ENCODE assay signal across 8 mouse cellular contexts in genomic region chr3:101110043-101110837, GRCm38 (mm10). TPM values are rescaled to one million over a fixed set of nuclear protein-coding genes. Genes with fewer than 3 reads are reported as not detected.
DNase-seq lines count a peak whose midpoint lies in the region; ATAC-seq and TF ChIP-seq lines count a peak whose summit lies in the region.

Ptgfrn (minus strand) TSS chr3:101110278.

- H3K9me3 ChIP-seq in E14TG2a.4 (ENCODE audit: low read length) = peaks cover 5% of the 10 kb centered on the region; the same call in 1 of the 2 replicates
- H3K9me3 ChIP-seq in forebrain, embryonic 11.5 days (ENCODE audit: control insufficient read depth, low read length) = no peaks in the 10 kb centered on the region
- H3K9me3 ChIP-seq in lung, embryonic 14.5 days (ENCODE audit: low read depth, low read length) = no peaks in the 10 kb centered on the region

- peak within 1 kb of the TSS; percentile 71 for H3K27ac ChIP-seq in forebrain, embryonic 11.5 days (ENCODE audit: low read depth, low read length)
- peak within 1 kb of the TSS; percentile 91 for H3K27ac ChIP-seq in lung, embryonic 14.5 days (ENCODE audit: low read depth)

- H3K27me3 ChIP-seq in E14TG2a.4 (ENCODE audit: insufficient read depth, low read length) = no peaks in the 10 kb centered on the region
- no peaks in the 10 kb centered on the region for H3K27me3 ChIP-seq in forebrain, embryonic 11.5 days (ENCODE audit: control insufficient read depth, insufficient read depth, low read length)
- no peaks in the 10 kb centered on the region for H3K27me3 ChIP-seq in lung, embryonic 14.5 days (ENCODE audit: insufficient read depth, low read length)

- DNase-seq in adrenal gland, postnatal 10 days = peak; percentile 78
- DNase-seq in forebrain, embryonic 11.5 days (ENCODE audit: low spot score) = peak; percentile 90
- DNase-seq in heart, postnatal 10 days = peak; percentile 84 to 85
- DNase-seq in kidney, postnatal 25 days = peak; percentile 69 to 84
- DNase-seq in lung, embryonic 14.5 days = peak; percentile 85
- DNase-seq in ovary, postnatal 10 days (ENCODE audit: low spot score) = peak; percentile 64
- DNase-seq in urinary bladder, postnatal 14 days (ENCODE audit: low spot score) = peak; percentile 81

- H3K9ac ChIP-seq in forebrain, embryonic 11.5 days (ENCODE audit: low read length) = peak within 1 kb of the TSS; percentile 93
- H3K9ac ChIP-seq in lung, embryonic 14.5 days = peak within 1 kb of the TSS; percentile 83

- ATAC-seq in forebrain, embryonic 11.5 days (replicated peaks; ENCODE audit: low FRiP score) = peak; percentile 77
- peak; percentile 73 for ATAC-seq in lung, embryonic 14.5 days (ENCODE audit: insufficient read depth)

- H3K36me3 ChIP-seq in E14TG2a.4 (ENCODE audit: insufficient read depth, low read length) = 0 out of 2 replicates have a peak, but pooled peaks cover 3% of the 10 kb centered on the region
- H3K36me3 ChIP-seq in forebrain, embryonic 11.5 days (ENCODE audit: control insufficient read depth, insufficient read depth, low read length) = no peaks in the 10 kb centered on the region
- no peaks in the 10 kb centered on the region for H3K36me3 ChIP-seq in lung, embryonic 14.5 days (ENCODE audit: insufficient read depth)

- intact Hi-C loops in heart, postnatal 10 days (cut with DNase I) = no loop called here

- H3K4me2 ChIP-seq in forebrain, embryonic 11.5 days (ENCODE audit: low read depth, low read length, severe bottlenecking) = peak within 1 kb of the TSS; percentile 91
- peak within 1 kb of the TSS; percentile 80 for H3K4me2 ChIP-seq in lung, embryonic 14.5 days

- H3K4me3 ChIP-seq in E14TG2a.4 (replicated peaks; ENCODE audit: low read length) = peak within 1 kb of the TSS; percentile 87
- peak within 1 kb of the TSS; percentile 88 for H3K4me3 ChIP-seq in forebrain, embryonic 11.5 days (ENCODE audit: low read depth, low read length)
- H3K4me3 ChIP-seq in lung, embryonic 14.5 days (ENCODE audit: low read depth, low read length) = peak within 1 kb of the TSS; percentile 76

- WGBS in forebrain, embryonic 11.5 days = under 1% methylated on average over 61 of the region's 81 CpGs
- under 1% methylated on average over 56 of the region's 81 CpGs for WGBS in lung, embryonic 14.5 days

- peaks cover 79% of the 10 kb centered on the region for H3K4me1 ChIP-seq in E14TG2a.4 (replicated peaks; ENCODE audit: low read depth, low read length)
- H3K4me1 ChIP-seq in forebrain, embryonic 11.5 days (replicated peaks; ENCODE audit: control insufficient read depth, insufficient read depth, low read length) = peaks cover 15% of the 10 kb centered on the region
- peaks cover 21% of the 10 kb centered on the region for H3K4me1 ChIP-seq in lung, embryonic 14.5 days (ENCODE audit: insufficient read depth)

- no peak for TF ChIP-seq CTCF in E14TG2a.4 (conservative IDR thresholded peaks at IDR 0.05; ENCODE audit: low read length)
- no peak for TF ChIP-seq CTCF in lung, embryonic 14.5 days (IDR thresholded peaks at IDR 0.05; ENCODE audit: low read depth)

RNA-seq across cellular contexts. Expression of gene Ptgfrn, which starts in this region (rescaled TPM):
- total RNA-seq in adrenal gland, postnatal 10 days (2021) = 10 to 100 TPM; 35.7 to 35.8 TPM
- polyA plus RNA-seq in forebrain, embryonic 11.5 days (2014; fragmentation: Nextera tagmentation; extraction: Ambion mirVana) = 5.1 and 5.3 TPM in 2 replicates
- 10 to 100 TPM; 71.5 to 74.7 TPM for total RNA-seq in heart, postnatal 10 days (2021)
- polyA plus RNA-seq in lung, embryonic 14.5 days (2014; fragmentation: Nextera tagmentation; extraction: Ambion mirVana) = 7.5 and 7.9 TPM in 2 replicates

Comparison
In these comparisons a context has a peak if more than half of its experiments do, and no peak if none do; other contexts are left out.
1. Peak in every context shown above with its lines: DNase-seq, ATAC-seq, H3K4me3 ChIP-seq and H3K27ac ChIP-seq.